In the genomic region with DNA sequence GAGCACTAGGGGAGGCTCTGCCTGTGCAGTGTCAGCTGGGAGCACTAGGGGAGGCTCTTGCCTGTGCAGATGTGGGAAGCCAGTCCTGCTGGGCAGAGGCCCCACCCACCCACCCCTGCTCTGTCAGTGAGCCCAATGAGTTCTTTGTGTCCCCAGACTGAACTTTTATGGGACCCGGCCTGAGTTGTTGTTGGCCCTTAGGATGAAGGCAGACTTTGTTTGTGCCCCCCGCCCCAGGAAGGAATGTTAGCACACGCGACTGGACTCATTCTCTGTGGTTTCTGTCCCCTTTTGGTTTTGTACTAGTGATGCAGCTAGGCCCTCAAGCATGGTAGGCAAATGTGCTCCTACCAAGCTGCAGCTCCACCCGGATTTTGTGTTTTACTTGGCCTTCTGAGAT, we compare ENCODE assay signal across 26 mouse cellular contexts. TPM values are rescaled to one million over a fixed set of nuclear protein-coding genes. Genes with fewer than 3 reads are reported as not detected.
DNase-seq lines count a peak whose midpoint lies in the region.
"Had no signal": no experiment of that assay in that cellular context is flagged by ENCODE, and none has a peak within 500 bp of the region (broad histone marks: within the 10 kb centered on the region; RNA-seq: fewer than 3 reads in every experiment).

No protein-coding gene starts in this region.

- DNase-seq in heart, adult 11 months = peak; percentile 43
- no peak for DNase-seq in heart, adult 18-20 months
- DNase-seq in ES-CJ7 (ENCODE audit: low read depth, low spot score) (peak; percentile 39), R1 (ENCODE audit: low read depth, low spot score) (peak; percentile 70), ZHBTc4 (ENCODE audit: low read depth, low spot score) (peak; percentile 72)
- DNase-seq in testis, postnatal 10 days (ENCODE audit: low spot score) = no peak
- DNase-seq in left cerebral cortex, adult 18-20 months (ENCODE audit: low spot score in 2 of 2) = no peak
- no peak for DNase-seq in urinary bladder, postnatal 25 days (ENCODE audit: low spot score)
- DNase-seq: adrenal gland, adult 2 months; adrenal gland, adult 8-10 months; adrenal gland, postnatal 10 days; adrenal gland, postnatal 14 days; adrenal gland, postnatal 25 days; adrenal gland, postnatal 36 days; B cell, adult 2 months; cerebellum, adult 11 months; cerebellum, adult 11-12 months; cerebellum, adult 18-20 months; cerebellum, adult 2 months; cerebellum, adult 8-10 months had no signal

RNA-seq across cellular contexts. Expression of a gene that starts 32.2 kb away (rescaled TPM):
- not detected for total RNA-seq in heart, adult 18-20 months (2021)
- total RNA-seq in left cerebral cortex, adult 18-20 months (2021) = under 1 TPM in 1 of 2 experiments, not detected in 1; 0.12 TPM
- total RNA-seq: adrenal gland, adult 18-20 months; adrenal gland, adult 2 months; adrenal gland, adult 8-10 months; adrenal gland, postnatal 10 days; adrenal gland, postnatal 14 days; adrenal gland, postnatal 25 days; adrenal gland, postnatal 36 days; adrenal gland, postnatal 4 days; CH12.LX; ES-E14; G1E; MEL had no signal

RNA-seq across cellular contexts. Expression of a gene that starts 54.5 kb away (rescaled TPM):
- 100 to 1,000 TPM; 121 to 129 TPM for total RNA-seq in heart, adult 18-20 months (2021)
- 100 to 1,000 TPM; 127 to 132 TPM for total RNA-seq in left cerebral cortex, adult 18-20 months (2021)

Comparison
In these comparisons a context has a peak if more than half of its experiments do, and no peak if none do; other contexts are left out.
1. DNase-seq: peak in heart, adult 11 months (single experiment), ES-CJ7 (single experiment), R1 (single experiment) and ZHBTc4 (single experiment); none in heart, adult 18-20 months (0 of 2), testis, postnatal 10 days (single experiment), left cerebral cortex, adult 18-20 months (0 of 2) and urinary bladder, postnatal 25 days (single experiment).